Mouse (Mus musculus) urinary bladder, postnatal 4 days (tissue): ENCODE results near the gene Pbld1.
"Not testable (repeated sequence)": the region's sequence is repeated elsewhere in the genome, so short reads cannot be mapped to it uniquely, and the experiment has no call there.

ENCODE experiments used
- DNase-seq, 2 experiments: peaks; one replicate each; pipeline ENCODE4 v3.0.0; 2021 to 2022; ENCODE audit warnings: low spot score in 2 of 2

The Pbld1 gene

DNA sequence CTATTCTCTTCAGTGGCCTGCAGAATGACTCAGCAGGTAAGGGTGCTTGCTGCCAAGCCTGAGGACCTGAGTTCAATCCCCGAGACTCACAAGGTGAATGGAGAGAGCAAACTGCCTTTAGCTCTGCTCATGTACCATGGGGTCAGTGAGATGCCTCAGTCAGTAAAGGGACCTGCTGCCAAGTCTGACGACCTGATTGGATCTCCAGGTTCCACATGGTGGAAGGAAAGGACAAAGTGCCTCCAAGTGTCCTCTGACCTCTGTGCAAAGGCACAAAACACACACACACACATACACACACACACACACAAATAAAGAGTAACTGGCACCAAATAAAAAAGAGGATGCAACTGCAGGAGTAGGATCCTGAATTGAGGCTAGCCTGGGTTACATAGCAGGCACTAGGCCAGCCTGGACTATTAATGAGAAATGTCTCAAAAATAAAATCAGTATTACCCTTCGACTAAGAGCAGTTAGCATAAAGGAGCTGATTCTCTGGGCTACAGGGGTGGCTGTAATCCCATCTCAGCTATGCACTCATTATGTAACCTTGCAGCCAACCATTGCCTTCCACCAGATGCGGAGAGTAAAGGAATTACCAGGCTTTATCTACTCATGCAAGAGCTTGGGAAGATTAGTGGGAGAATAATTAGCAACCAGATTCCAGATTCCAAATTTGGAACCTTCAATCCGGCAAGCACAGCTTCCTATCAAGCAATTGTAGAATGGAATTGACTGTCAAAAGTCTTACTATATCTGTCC, 19.9 kb upstream of the Pbld1 start:
- no peak for DNase-seq

GRCm38 (mm10) chr10:63043154-63043553, 16.8 kb upstream of the Pbld1 start:
- no peak for DNase-seq

GRCm38 (mm10) chr10:63047751-63048150, 12.2 kb upstream of the Pbld1 start:
- no peak for DNase-seq

GRCm38 (mm10) chr10:63049106-63049505, 10.9 kb upstream of the Pbld1 start:
- DNase-seq, result no peak

- DNase-seq, result no peak
These were observed 8.7 kb upstream of the Pbld1 start for GRCm38 (mm10) chr10:63051267-63051666.

- no peak for DNase-seq
These were observed 8.0 kb upstream of the Pbld1 start for GRCm38 (mm10) chr10:63052011-63052410.

- no peak for DNase-seq
These were observed 7.0 kb upstream of the Pbld1 start for GRCm38 (mm10) chr10:63053007-63053406.

DNA sequence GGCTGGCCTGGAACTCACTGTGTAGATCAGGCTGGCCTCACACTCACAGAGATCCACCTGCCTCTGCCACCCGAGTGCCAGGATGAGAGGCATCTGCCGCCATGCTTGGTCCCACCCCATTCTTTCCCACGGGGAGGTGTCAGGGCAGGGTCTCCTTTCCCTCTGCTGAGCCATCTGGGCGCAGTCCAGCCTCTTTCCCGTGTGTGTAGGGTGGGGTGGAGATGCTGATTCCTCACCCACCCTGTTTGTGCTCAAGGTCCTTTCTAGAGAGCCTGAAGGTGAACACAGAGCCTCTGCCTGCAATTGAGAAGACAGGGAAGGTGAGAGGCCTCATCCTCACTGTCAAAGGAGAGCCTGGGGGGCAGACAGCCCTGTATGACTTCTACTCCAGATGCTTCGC, 5.9 kb upstream of the Pbld1 start:
- not testable (repeated sequence) for DNase-seq

GRCm38 (mm10) chr10:63054586-63054985, 5.4 kb upstream of the Pbld1 start:
- no peak for DNase-seq

GRCm38 (mm10) chr10:63056966-63057750, 2.8 kb upstream of the Pbld1 start:
- no peak for DNase-seq

DNA sequence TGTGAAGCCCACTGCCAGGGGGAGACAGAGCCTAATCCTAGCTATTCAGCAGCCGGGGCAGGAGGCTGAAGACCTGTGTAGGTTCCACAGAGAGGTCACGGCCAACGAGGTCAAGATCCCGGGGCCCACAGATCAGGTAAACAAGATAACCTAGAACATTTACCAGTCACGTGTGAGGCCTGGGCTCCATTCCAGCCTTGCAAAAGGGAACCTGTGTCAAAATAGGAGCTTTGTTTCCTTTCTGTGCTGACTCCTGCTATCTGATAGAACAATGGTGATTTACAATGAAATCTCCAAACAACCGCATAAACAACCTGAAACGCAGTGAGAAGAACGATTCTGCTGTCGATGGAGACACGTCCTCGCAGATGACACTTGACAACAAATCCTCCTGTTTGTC, 444 bp downstream of the Pbld1 start:
- no peak for DNase-seq

GRCm38 (mm10) chr10:63061266-63061665, 1.3 kb downstream of the Pbld1 start:
- DNase-seq, result no peak

DNA sequence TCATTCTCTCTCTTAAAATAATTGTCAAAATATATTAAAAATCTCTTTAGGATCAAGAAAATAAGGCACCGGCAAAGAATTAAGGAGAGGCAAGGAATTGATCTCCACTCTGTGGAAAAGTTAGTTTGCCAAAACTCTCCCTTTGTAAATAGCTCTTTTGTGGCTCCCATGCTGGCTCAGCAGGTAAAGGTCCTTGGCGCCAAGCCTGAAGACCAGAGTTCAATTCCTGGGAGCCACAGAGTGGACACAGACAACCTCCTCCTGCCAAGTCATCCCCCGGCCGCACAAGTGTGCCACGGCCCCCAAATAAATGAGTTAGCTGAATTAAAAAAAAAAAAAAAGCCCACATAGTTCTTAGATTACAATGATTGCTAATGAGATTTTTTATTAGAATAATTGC, 2.7 kb downstream of the Pbld1 start:
- no peak for DNase-seq

GRCm38 (mm10) chr10:63063365-63063764, 3.4 kb downstream of the Pbld1 start:
- DNase-seq, result no peak

- DNase-seq, result no peak
These were observed 4.6 kb downstream of the Pbld1 start for GRCm38 (mm10) chr10:63064516-63064915.

- no peak for DNase-seq
These were observed 5.6 kb downstream of the Pbld1 start for GRCm38 (mm10) chr10:63065561-63065960.

DNA sequence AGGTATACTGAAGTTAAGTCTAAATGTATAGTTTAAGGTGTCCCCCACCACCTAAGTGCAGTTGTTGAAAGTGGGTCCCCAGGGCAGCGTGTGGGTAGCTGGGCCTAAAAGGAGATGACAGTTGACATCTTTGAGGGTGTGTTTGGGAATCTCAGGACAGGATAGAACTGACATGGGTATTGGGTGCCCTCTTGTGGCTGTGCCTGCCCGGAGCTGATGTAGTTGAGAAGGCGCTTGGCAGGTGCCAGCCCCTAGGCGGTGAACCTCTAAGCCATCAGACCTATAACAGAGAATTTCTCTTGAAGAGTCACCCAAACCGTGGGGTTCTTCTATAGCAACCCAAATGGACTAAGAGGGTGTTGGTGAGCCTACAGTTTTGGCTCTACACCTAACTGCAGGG, 6.0 kb downstream of the Pbld1 start:
- DNase-seq, result peak; percentile 63 to 67

DNA sequence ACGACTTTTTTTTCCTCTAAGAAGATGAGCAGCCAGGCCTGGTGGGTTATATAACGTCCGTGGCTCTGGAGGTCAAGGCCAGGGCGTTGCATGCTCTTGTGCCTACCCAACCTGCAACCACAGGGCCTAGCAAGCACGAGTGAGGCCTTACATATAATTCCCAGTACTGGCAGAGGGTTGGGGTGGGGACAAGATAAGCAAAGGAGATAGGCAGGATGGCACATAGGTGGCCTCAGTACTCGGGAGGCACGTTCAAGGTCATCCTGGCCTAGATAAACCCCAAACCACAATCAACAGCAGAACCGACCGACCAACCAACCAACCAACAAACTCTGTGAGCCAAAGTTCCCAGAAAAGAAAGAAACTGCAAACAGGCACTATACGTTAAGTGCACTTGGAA, 26.3 kb downstream of the Pbld1 start:
- no peak for DNase-seq

GRCm38 (mm10) chr10:63089103-63089757, 29.3 kb downstream of the Pbld1 start:
- no peak for DNase-seq

DNA sequence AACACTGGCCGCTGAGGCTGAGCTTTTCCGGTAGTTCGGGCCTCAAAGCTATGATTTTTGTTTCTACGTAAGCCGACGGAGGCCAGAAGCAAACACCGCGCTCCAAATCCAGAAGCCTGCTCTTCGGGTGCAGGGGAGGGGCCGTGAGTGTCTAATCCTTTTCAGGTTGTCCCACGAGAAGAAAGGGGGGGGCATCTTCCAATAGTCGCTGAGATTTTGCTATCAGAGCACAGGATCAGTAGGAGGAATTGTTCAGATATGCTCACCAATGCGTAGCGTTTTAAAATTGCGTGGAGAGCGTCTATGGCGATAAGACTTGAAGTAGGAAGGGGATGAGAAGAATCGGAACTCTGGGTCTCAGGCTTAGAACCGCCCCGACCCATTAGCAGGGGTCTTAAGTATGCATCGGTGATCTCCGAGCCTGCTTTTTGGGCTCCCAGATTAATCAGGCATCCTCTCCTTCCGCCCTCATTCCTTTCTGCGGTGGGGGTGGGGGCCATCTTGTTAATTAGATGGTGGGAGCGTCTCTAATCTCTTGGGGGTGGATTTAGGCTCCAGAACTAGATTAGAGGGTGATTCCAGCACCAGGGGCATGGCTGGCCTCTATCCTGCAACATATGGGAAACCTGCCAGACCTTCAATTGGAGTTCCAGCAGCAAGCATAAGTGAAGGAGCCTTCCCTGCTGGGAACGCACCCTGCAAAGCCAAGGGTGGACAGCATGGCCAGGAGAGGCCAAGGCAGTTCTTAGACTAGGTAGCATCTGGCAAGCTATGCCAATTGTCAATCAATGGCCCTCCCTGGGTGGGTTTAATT, 30.0 kb downstream of the Pbld1 start:
- no peak for DNase-seq

- DNase-seq, result no peak
These were observed 32.0 kb downstream of the Pbld1 start for GRCm38 (mm10) chr10:63091915-63092314.
